Mouse (Mus musculus): ENCODE measurements around the gene Nos2.

Gene Nos2

DNA sequence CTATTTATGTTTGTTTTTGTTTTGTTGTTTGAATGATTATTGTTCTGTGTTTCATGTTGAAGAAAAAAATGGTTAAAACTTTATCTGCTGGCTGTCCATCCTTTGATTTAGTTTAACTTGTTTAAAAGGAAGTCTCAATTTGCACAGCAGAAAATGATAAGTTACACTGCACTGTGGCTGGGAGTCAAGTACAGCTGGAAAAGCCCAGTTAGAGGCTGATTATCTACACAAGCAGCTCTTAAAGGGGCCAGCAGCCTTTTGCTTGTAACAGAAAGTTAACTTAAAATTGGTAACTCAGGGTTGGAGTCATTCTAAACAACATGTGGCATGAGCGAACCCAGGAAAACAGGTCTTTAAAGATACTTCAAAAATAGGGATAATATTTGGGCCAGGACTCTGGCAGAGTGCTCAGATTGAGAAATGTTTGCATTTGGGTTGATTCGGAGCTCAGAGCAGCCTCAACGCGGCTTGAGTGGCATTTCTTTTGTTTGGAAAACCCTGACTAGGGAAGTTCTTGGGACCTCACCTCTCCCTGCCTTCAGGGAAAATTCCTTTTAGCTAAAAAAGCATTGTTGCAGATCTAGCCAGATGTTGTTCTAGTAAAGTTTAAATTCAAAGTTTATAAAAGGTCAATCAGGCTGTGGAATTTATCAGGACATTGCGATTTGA is 70.4 kb downstream of the Nos2 start:
- peak; percentile 1 for DNase-seq

DNA sequence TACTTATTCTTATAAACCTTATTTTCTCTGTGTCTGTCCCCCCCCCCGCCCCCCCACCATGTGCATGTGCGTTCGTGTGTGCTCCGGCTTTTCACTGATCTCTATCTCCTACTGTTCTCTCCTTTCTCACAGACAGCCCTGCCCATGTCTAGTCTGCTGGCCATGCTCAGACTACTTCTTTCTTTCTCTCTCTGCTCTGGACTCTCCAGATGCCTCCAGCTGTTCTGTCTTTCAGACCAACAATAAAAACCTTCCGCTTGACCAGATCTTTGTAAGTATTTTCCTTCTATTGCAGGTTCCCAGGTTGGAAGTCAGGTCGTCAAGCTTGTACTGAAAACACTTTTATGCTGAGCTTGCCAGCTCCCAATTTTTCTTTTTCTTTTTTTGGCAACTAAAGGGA is 78.5 kb downstream of the Nos2 start:
- DNase-seq = peak; percentile 15

DNA sequence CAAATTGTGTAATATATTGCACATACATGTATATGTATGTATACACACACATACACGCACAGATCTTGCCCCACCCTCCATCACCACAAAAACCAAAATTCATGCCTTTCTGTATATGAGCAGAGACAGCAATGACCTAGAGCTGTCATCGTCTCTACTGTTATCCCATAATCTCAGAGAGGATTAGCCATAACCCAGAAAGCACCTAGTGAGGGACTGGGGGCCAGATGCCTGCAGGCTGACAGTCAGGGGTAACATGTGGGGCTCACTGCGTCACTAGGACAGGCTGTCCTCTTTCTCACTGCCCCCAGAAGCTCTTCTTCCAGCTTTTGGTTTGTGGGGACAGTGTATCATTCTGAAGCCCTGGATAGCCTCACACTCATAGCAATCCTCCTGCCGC is 81.3 kb downstream of the Nos2 start:
- peak; percentile 30 for DNase-seq

DNA sequence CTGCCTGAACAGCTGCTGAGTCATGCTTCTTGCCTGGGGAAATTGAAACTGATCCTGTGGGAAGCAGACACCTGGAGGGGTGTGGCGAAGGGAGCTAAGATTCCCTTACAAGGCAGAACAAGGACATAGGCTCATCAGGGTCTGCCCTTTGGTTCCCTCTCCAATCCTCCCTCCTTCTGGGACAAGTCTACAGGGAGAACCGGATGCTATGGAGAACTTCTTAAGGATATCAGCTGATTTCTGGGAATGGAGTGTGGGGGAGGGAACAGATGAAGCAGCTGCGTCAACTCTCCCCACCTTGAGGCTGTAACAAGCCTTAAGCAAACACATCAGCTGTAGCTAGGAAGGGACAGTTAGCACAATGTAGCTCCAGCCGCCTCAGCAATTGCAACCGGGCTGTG is 82.0 kb downstream of the Nos2 start:
- DNase-seq = peak; percentile 50

DNA sequence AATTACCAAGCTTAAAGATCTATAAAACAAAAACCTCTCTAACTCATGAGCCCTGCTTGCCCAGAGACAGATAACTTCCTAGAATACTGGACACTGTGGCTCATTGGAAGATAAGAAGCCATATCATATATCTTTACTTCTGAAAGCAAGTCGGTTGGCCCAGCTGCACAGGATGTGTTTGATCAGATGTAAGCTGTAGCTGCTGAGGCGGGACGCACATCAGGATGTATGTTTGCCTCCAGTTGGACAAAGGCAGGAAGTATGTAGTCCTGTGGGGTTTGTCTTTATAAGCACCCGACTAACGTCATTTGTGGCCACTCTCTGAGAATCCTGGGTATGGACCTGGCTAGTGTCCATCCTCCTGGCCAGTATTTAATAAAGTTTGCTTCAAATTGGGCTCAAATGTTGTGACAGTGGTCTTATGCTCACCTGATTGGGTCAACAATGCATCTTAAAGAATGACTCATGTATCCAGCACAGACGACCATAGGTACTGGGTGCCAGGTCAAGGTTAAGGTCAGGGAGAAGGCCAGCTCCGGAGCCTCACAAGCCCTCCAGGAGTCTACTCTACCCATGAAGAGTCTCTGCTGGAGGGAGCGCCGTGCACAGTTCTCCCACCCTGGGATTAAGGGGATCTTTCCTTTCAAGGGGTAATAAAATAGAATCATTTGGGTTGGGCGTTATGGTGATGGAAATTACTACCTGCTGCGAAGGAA is 82.6 kb downstream of the Nos2 start:
- peak; percentile 70 for DNase-seq

DNA sequence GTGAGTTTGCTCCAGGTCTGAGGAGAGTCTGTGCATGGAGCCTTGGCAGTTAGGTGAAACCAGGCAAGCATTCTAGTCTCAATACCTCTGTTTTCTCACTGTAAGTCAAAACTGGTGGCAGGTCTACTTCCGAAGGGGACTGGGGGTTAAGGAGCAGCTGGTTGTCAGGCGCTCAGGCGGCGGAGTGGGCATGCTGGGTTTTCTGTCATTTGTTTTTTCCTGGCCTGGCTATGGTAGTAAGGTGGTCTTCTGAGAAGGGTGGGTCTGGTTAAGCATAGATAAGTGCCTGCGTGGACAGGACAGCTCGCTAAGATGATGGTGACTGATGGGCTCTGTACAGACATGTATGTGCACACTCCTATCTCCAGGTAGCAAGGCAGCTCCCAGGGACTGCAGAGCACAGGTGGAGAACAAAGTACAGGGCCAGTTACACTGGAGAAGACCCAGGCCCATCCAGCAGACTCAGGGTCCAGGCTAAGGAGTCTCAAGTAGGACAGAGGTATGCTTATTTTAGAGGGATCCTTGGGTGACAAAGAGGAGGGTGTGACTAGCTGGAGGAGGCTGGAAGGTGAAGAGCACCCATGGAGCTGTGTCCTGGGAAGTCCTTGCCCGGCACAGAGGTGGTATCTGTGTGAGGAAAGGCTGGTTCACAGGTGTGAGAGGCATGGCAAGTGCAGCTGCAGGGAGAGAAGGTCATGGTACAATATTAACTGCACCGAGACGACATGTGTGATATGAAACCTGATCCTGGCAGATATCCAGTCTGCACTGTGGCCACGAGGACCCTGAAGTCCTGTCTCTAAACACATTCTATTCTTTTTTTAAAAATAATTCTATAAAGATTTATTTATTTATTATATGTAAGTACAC is 83.4 kb downstream of the Nos2 start:
- peak; percentile 63 for DNase-seq

DNA sequence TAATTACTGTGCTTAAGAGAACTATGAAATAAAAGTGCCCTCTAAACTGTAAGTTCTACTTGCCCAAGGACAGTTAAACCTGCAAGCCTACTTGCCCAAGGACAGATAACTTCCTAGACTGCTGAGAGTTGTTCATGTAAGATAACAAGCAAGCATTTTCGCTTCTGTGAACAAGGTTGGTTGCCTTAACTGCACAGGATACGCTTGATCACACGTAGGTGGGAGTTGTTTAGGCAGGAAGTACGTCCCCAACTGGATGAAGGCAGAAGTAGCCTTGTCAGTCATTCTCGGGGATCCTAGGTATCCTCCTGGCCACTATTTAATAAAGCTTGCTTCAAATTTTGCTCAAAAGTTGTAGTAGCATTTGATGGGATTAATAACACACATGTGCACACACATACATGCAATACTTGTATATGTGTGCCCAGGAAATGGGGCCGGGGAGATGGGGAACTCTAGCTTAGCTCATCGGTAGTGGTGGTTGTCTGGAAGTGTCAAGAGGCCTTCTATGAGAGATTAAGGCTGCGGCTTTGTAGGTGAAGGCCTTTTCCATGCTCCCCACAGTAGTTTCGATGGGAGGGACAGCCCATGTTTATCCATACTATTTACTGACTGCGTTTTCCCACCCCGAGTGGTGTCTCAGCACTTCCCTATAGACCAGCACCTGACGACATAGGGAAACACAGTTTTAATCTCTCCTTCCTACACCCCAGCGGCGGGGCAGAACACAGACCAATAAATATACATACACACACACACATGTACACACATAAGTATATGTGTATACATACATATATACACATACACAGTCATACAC is 85.2 kb downstream of the Nos2 start:
- peak; percentile 31 for DNase-seq

DNA sequence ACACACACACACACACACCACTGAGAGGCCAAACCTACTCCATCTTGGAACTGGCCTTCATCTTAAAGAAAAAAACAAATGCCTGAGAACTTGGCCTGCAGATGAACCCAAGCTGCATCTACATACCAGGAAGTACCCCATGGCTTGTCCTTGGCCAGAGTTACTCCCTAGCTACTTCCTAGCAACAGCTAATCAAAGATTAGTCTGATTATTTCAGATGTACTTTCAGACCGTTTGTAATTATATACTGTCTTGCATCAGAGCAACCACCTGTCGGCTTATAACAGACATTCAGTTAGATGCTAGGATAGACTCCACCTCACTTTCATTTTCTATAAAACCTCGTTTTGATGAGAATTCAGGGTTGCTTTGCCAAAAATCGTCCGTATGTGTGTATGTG is 85.8 kb downstream of the Nos2 start:
- no peak for DNase-seq

DNA sequence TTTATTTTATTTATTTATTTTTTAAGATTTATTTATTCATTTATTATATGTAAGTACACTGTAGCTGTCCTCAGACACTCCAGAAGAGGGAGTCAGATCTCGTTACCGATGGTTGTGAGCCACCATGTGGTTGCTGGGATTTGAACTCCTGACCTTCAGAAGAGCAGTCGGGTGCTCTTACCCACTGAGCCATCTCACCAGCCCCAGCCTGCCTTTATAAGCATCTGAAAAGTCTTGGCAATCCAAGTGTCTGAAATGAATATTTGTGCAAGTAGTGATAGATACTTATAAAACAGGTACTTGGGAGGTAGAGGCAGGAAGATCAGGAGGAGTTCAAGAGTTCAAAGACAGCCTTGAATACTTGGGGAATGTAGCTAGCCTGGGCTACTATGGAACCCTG is 86.8 kb downstream of the Nos2 start:
- DNase-seq = peak; percentile 10

DNA sequence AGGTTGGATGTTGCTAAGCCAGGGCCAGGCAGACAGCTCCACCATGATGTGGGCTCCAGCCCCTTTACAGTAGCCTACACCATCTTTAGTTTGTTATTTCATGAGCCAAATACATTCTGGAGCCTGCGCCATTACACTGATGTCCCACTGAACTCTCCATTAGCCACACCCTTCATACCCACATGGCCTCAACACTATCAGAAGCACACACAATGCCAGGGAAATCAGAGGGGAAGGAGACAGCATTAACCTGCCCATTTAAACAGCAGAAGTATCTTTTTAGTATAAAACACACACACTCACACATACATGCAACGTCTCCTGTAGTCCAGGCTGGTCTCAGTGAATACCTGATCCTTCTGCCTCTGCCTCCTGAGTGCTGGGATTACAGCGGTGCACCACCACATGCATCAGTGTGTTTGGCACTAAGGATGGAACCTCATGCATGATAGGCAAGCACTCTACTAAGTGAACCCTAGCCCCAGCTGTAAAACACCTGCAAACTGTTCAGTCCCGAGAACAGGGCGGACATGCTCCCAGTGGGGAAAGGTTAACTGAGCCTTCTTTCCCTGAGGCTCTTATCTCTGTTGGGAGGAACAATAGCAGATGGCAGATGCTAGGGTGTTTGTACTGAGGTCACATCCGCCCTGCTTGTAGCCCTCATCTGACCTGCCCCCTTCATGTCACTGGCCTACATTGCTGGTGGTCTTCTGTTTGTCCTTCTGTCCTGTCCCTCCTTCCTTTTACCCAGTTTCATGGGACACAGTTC is 87.6 kb downstream of the Nos2 start:
- peak; percentile 53 for DNase-seq

DNA sequence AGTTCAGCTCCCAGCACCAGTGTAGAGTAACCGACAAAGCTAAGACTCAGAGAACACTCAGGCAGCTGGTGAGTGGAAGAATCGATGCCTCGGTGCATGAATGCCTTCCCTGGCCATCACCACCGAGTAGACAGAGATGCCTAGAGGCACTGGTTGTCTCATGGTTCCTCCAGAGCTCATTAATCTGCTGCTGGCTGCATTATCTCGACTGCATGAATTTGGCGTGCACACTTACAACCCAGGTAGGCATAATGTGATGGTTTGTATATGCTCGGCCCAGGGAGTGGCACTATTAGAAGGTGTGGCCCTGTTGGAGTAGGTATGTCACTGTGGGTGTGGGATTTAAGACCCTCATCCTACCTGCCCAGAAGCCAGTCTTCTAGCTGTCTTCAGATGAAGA is 88.3 kb downstream of the Nos2 start:
- DNase-seq = no peak
